Mouse (Mus musculus) erythroblast, adult 5-6 weeks (primary cell): ENCODE results near the gene Scn2b. TPM values are rescaled to one million over a fixed set of nuclear protein-coding genes. Genes with fewer than 3 reads are reported as not detected.
A peak's percentile ranks its signal among the peaks of the same experiment; 100 is the strongest.

ENCODE experiments used
- ATAC-seq: replicated peaks from 2 replicates; pipeline ENCODE4 v1.8.0; 2016; ENCODE audit warnings: moderate number of reproducible peaks, mild to moderate bottlenecking, moderate TSS enrichment, inconsistent platforms; ENCODE audit not compliant: poor library complexity, low FRiP score, severe bottlenecking
- total RNA-seq, 2 experiments: library from RNA; stranded (forward) in 1 of 2; stranded (reverse) in 1 of 2; fragments of 150-400 nt in 1 of 2; fragments of 200-764, 138-1000 nt in 1 of 2; gene quantifications; 2 replicates each; pipeline versions ENCODE4 v1.2.3 to v1.2.4; 2015 to 2017; ENCODE audit warnings: low replicate concordance in 2 of 2

Gene Scn2b
- total RNA-seq, 2 experiments from 2014 or later: 0.77 TPM; not detected in 1

- no peak for ATAC-seq
These were observed 35.8 kb downstream of the Scn2b start for GRCm38 (mm10) chr9:45153361-45153760.

DNA sequence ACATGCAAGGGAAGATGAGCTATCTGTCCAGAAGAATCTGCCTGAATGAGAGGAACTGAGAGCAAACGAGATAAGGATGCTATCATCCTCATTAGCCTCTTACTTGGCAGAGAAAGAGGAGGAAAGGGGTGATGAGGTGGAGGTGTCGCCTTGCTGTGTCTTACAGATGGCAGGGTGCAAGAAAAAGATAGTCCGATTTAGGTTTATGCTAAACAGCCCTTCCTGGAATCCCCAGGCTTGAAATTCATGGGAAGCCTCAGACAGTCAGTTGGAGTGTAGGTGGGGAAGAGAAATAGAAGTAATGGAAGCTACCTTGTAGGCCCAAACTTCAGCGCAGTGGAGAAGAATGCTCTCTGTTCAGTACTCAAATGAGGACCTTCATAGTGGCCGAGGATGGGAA is 50.3 kb downstream of the Scn2b start:
- no peak for ATAC-seq

DNA sequence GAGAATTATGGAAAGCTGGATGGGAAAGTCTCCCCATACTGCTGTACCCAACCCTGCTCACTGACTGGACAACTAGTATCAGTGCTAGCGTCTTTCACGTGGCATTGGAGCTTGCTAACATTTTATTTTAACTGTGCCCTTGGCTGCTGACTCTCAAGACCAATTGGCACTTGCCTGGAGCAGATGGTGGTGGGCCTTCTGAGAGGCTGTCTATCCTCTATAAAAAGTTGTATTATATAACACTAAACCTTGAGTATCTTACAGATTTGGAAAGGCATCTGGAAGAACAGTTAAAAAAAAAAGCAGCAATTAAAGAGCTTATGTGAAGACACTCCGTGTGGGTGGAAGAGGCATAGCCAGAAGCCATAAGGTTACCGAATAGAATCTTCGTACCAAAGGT is 52.6 kb downstream of the Scn2b start:
- ATAC-seq: no peak

DNA sequence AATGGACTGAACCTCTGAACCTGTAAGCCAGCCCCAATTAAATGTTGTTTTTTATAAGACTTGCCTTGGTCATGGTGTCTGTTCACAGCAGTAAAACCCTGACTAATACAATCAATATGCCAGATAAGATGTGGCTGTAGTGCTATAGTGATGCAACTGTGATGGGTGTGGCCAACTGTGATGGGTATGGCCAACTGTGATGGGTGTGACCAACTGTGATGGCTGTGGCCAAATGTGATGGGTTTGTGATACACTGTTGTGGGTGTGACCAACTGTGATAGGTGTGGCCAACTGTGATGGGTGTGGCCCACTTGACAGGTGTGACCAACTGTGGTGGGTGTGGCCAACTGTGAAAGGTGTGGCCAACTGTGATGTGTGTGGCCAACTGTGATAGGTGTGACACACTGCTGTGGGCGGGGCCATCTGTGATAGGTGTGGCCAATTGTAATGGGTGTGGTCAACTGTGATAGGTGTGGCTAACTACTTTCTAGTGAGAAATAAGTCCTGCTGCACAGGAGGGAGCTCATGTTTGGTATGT is 53.6 kb downstream of the Scn2b start:
- ATAC-seq: peak; percentile 43; the same call in 1 of the 2 replicates

DNA sequence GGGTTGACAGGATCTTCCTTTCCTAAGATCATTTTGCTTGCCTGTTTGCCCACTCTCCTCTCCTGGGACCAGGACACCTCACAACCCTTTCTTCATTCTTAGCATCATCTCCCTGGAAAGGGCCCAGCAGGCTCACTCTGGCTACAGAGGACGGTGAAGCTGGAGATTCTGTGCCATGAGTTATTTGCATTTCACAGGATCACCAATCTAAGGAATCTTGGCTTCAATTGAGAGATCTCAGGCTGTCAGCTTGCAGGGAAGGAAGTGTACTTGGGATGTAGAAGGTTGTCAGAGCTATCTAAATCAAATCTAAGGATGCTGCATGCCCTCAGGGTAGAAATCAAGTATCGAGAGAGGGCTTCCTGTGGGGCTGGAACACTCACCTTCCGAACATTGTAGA is 55.9 kb downstream of the Scn2b start:
- ATAC-seq: no peak

DNA sequence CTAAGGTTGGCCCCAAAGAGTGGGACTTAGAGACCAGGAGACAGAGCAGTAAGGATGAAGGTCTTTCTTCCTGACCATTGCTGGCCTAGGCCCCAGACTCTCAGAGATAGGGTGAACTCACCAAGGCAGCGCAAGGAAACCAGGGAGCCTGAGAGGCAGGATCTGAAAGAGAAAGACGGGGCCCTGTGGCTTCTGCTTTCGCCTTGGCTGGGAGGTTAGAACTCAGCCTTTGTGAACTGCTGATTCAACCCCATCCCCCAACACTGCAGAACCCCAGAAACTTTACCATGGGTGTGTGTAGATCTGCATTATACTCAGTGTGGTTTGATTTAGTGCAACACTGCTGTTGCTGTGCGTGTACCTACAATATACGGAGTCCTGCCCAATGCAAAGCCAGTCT is 61.7 kb downstream of the Scn2b start:
- no peak for ATAC-seq

Other genes starting within 250 kb of the Scn2b start
- 15.8 and 32.8 TPM in 2 replicates for gene Kmt2a, start 236.5 kb upstream of the Scn2b start, total RNA-seq (2015; ENCODE audit: low replicate concordance)
- 6.0 and 7.8 TPM in 2 replicates for gene Kmt2a, start 236.5 kb upstream of the Scn2b start, total RNA-seq (2017; ENCODE audit: low replicate concordance)
- 219 and 228 TPM in 2 replicates for gene Atp5l, start 197.0 kb upstream of the Scn2b start, total RNA-seq (2015; ENCODE audit: low replicate concordance)
- gene Atp5l, start 197.0 kb upstream of the Scn2b start, total RNA-seq (2017; ENCODE audit: low replicate concordance): 38.1 and 117 TPM in 2 replicates
- 19.0 and 38.2 TPM in 2 replicates for gene Ube4a, start 152.2 kb upstream of the Scn2b start, total RNA-seq (2015; ENCODE audit: low replicate concordance)
- gene Ube4a, start 152.2 kb upstream of the Scn2b start, total RNA-seq (2017; ENCODE audit: low replicate concordance): 29.6 and 53.4 TPM in 2 replicates
- gene Cd3g, start 137.4 kb upstream of the Scn2b start, total RNA-seq (2015; ENCODE audit: low replicate concordance): 6.9 TPM in 1 of 2 replicates, not detected in the other
- 0.98 and 6.6 TPM in 2 replicates for gene Cd3g, start 137.4 kb upstream of the Scn2b start, total RNA-seq (2017; ENCODE audit: low replicate concordance)
- not detected in 2 replicates for gene Cd3d, start 136.0 kb upstream of the Scn2b start, total RNA-seq (2015; ENCODE audit: low replicate concordance)
- gene Cd3d, start 136.0 kb upstream of the Scn2b start, total RNA-seq (2017; ENCODE audit: low replicate concordance): not detected in 2 replicates
- not detected in 2 replicates for gene Cd3e, start 108.2 kb upstream of the Scn2b start, total RNA-seq (2015; ENCODE audit: low replicate concordance)
- 0.43 TPM in 1 of 2 replicates, not detected in the other for gene Cd3e, start 108.2 kb upstream of the Scn2b start, total RNA-seq (2017; ENCODE audit: low replicate concordance)
- not detected in 2 replicates for gene Mpzl2, start 78.0 kb upstream of the Scn2b start, total RNA-seq (2015; ENCODE audit: low replicate concordance)
- gene Mpzl2, start 78.0 kb upstream of the Scn2b start, total RNA-seq (2017; ENCODE audit: low replicate concordance): not detected in 2 replicates
- gene Mpzl3, start 62.6 kb upstream of the Scn2b start, total RNA-seq (2015; ENCODE audit: low replicate concordance): 1.0 and 1.9 TPM in 2 replicates
- 0.56 TPM in 1 of 2 replicates, not detected in the other for gene Mpzl3, start 62.6 kb upstream of the Scn2b start, total RNA-seq (2017; ENCODE audit: low replicate concordance)
- 2.7 and 3.1 TPM in 2 replicates for gene Jaml, start 38.6 kb upstream of the Scn2b start, total RNA-seq (2015; ENCODE audit: low replicate concordance)
- 1.2 and 3.6 TPM in 2 replicates for gene Jaml, start 38.6 kb upstream of the Scn2b start, total RNA-seq (2017; ENCODE audit: low replicate concordance)
- not detected in 2 replicates for gene Scn4b, start 20.6 kb downstream of the Scn2b start, total RNA-seq (2015; ENCODE audit: low replicate concordance)
- gene Scn4b, start 20.6 kb downstream of the Scn2b start, total RNA-seq (2017; ENCODE audit: low replicate concordance): not detected in 2 replicates
- not detected in 2 replicates for gene BC049352, start 64.2 kb downstream of the Scn2b start, total RNA-seq (2015; ENCODE audit: low replicate concordance)
- not detected in 2 replicates for gene BC049352, start 64.2 kb downstream of the Scn2b start, total RNA-seq (2017; ENCODE audit: low replicate concordance)
- not detected in 2 replicates for gene Tmprss4, start 86.3 kb downstream of the Scn2b start, total RNA-seq (2015; ENCODE audit: low replicate concordance)
- gene Tmprss4, start 86.3 kb downstream of the Scn2b start, total RNA-seq (2017; ENCODE audit: low replicate concordance): not detected in 2 replicates
- gene Il10ra, start 151.4 kb downstream of the Scn2b start, total RNA-seq (2015; ENCODE audit: low replicate concordance): 4.6 and 4.8 TPM in 2 replicates
- gene Il10ra, start 151.4 kb downstream of the Scn2b start, total RNA-seq (2017; ENCODE audit: low replicate concordance): 5.0 and 8.8 TPM in 2 replicates
- not detected in 2 replicates for gene Tmprss13, start 201.3 kb downstream of the Scn2b start, total RNA-seq (2015; ENCODE audit: low replicate concordance)
- gene Tmprss13, start 201.3 kb downstream of the Scn2b start, total RNA-seq (2017; ENCODE audit: low replicate concordance): not detected in 2 replicates